Mouse (Mus musculus) spleen, postnatal 36 days (tissue): ENCODE measurements at regions not wholly inside any gene's neighbourhood (a gene's known extent, or its start where the extent isn't known, plus 50 kb on each side); places are given as distances from the start of the nearest gene placed in this dataset.

ENCODE experiments used
- DNase-seq, 2 experiments: peaks; one replicate each; pipeline ENCODE4 v3.0.0; 2022; ENCODE audit warnings: low spot score in 2 of 2, mixed read lengths in 1 of 2

- DNase-seq = no peak
Measured at GRCm38 (mm10) chr9:117693001-117693400, 63.3 kb upstream of the Rbms3 start.

- DNase-seq = no peak
Measured at GRCm38 (mm10) chr9:117692486-117692885, 62.8 kb upstream of the Rbms3 start.

- DNase-seq = no peak
Measured at GRCm38 (mm10) chr9:117689946-117690345, 60.2 kb upstream of the Rbms3 start.
